Mouse (Mus musculus) small intestine, adult 2 months (tissue): ENCODE measurements around the gene Sorcs1. TPM values are rescaled to one million over a fixed set of nuclear protein-coding genes. Genes with fewer than 3 reads are reported as not detected.

Source experiments
- H3K27ac ChIP-seq: fragments of 200-500 bp; 2 replicates; pipeline ENCODE4 v1.5.1; 2012; ENCODE audit warnings: low read depth, low read length, control low read depth, inconsistent platforms; ENCODE audit not compliant: insufficient read depth
- H3K27me3 ChIP-seq: fragments of 200-500 bp; 2 replicates; pipeline ENCODE4 v1.6.1; 2012; ENCODE audit warnings: mild to moderate bottlenecking, moderate library complexity, low read length, inconsistent platforms; ENCODE audit not compliant: control insufficient read depth, insufficient read depth
- H3K36me3 ChIP-seq: fragments of 200-500 bp; 2 replicates; pipeline ENCODE4 v1.6.1; 2012; ENCODE audit warnings: mild to moderate bottlenecking, low read length, control low read depth, inconsistent platforms; ENCODE audit not compliant: control insufficient read depth, insufficient read depth
- H3K4me1 ChIP-seq: fragments of 200-500 bp; 2 replicates; pipeline ENCODE4 v1.6.1; 2012; ENCODE audit warnings: low read length, inconsistent platforms, mixed read lengths; ENCODE audit not compliant: control insufficient read depth, insufficient read depth, insufficient read length
- H3K4me3 ChIP-seq: fragments of 200-500 bp; 2 replicates; pipeline ENCODE4 v1.5.1; 2012; ENCODE audit warnings: low read depth, mild to moderate bottlenecking, control low read depth, inconsistent platforms, low read length, moderate library complexity
- CTCF ChIP-seq: fragments of 200-500 bp; IDR thresholded peaks from 2 replicates; pipeline ENCODE4 v1.5.1; 2012; ENCODE audit warnings: low read depth, mild to moderate bottlenecking, control low read depth, inconsistent platforms, low read length, moderate library complexity, mixed read lengths; ENCODE audit not compliant: insufficient replicate concordance, insufficient read length; ENCODE audit errors: extremely low read depth
- POLR2A ChIP-seq: fragments of 200-500 bp; IDR thresholded peaks from 2 replicates; pipeline ENCODE4 v1.6.1; 2012; ENCODE audit warnings: low read depth, mild to moderate bottlenecking, control low read depth, inconsistent platforms, low read length, moderate library complexity
- WGBS: fragments of 180-500 bp; shearing (Covaris S2); methylation state at CpG from one replicate; pipeline ENCODE4 v1.1.7; 2018; 5-methylcytosine and 5-hydroxymethylcytosine counted together
- polyA plus RNA-seq: library from polyadenylated mRNA; depleted of rRNA; stranded (reverse); fragments of >200 nt; gene quantifications from 2 replicates; pipeline ENCODE4 v1.2.3, GENCODE M21; 2012; rRNA removed

Sorcs1 gene
- polyA plus RNA-seq = 0.08 TPM in 2 replicates

- Histone ChIP-seq H3K27me3 (peaks cover 2% of the 10 kb centered on the region; the same call in 1 of the 2 replicates), H3K27ac (no peak within 1 kb of the TSS), H3K36me3 (no peaks in the 10 kb centered on the region), H3K4me1 (0 out of 2 replicates have a peak, but pooled peaks cover 2% of the 10 kb centered on the region), H3K4me3 (peak within 1 kb of the TSS; percentile 42)
- 2% methylated on average over 98 of the region's 102 CpGs for WGBS
- no peak for TF ChIP-seq CTCF
- no peak for TF ChIP-seq POLR2A
These were observed at the start of gene Sorcs1 for GRCm38 (mm10) chr19:50677903-50678896. TSS of gene Sorcs1 (minus strand) at chr19:50678646.

GRCm38 (mm10) chr19:50683277-50683676 is 4.8 kb upstream of the Sorcs1 start:
- Histone ChIP-seq H3K27ac (no peak overlapping the region), H3K4me3 (no peak overlapping the region), H3K4me1 (0 out of 2 replicates have a peak, but pooled peaks cover 1% of the 10 kb centered on the region), H3K36me3 (no peaks in the 10 kb centered on the region), H3K27me3 (peaks cover 2% of the 10 kb centered on the region; the same call in 1 of the 2 replicates)
- TF ChIP-seq CTCF (no peak), POLR2A (no peak)
- 32% methylated on average over 2 of the region's 2 CpGs for WGBS

GRCm38 (mm10) chr19:50678946-50679345 is 500 bp upstream of the Sorcs1 start:
- 9% methylated on average over 2 of the region's 2 CpGs for WGBS
- Histone ChIP-seq H3K4me3 (peak overlapping the region; percentile 42; the same call in 1 of the 2 replicates), H3K4me1 (0 out of 2 replicates have a peak, but pooled peaks cover 2% of the 10 kb centered on the region), H3K27me3 (peaks cover 2% of the 10 kb centered on the region; the same call in 1 of the 2 replicates), H3K27ac (no peak overlapping the region), H3K36me3 (no peaks in the 10 kb centered on the region)
- TF ChIP-seq CTCF = no peak
- TF ChIP-seq POLR2A = no peak

- H3K36me3 ChIP-seq = no peaks in the 10 kb centered on the region
- 0 out of 2 replicates have a peak, but pooled peaks cover 2% of the 10 kb centered on the region for H3K4me1 ChIP-seq
- WGBS = 46% methylated on average over 19 of the region's 19 CpGs
- H3K27ac ChIP-seq = no peak overlapping the region
- TF ChIP-seq POLR2A (no peak), CTCF (no peak)
- H3K4me3 ChIP-seq = no peak overlapping the region
- H3K27me3 ChIP-seq = peaks cover 2% of the 10 kb centered on the region; the same call in 1 of the 2 replicates
These were observed 1.6 kb downstream of the Sorcs1 start for GRCm38 (mm10) chr19:50676578-50677524.

- Histone ChIP-seq H3K4me3 (no peak overlapping the region), H3K36me3 (no peaks in the 10 kb centered on the region), H3K4me1 (0 out of 2 replicates have a peak, but pooled peaks cover 2% of the 10 kb centered on the region), H3K27me3 (peaks cover 2% of the 10 kb centered on the region; the same call in 1 of the 2 replicates), H3K27ac (no peak overlapping the region)
- TF ChIP-seq CTCF = no peak
- TF ChIP-seq POLR2A = no peak
- 69% methylated on average over 5 of the region's 5 CpGs for WGBS
These were observed 3.5 kb downstream of the Sorcs1 start for GRCm38 (mm10) chr19:50674921-50675320.

- TF ChIP-seq CTCF = no peak
- no peak for TF ChIP-seq POLR2A
- no peak overlapping the region for H3K4me3 ChIP-seq
- WGBS = 80% methylated on average over 8 of the region's 8 CpGs
These were observed 10.9 kb downstream of the Sorcs1 start for GRCm38 (mm10) chr19:50667516-50667915.

More at GRCm38 (mm10) chr19:50667516-50667915, 10.9 kb downstream of the Sorcs1 start:
- Histone ChIP-seq H3K4me1 (no peaks in the 10 kb centered on the region), H3K36me3 (no peaks in the 10 kb centered on the region), H3K27me3 (no peaks in the 10 kb centered on the region), H3K27ac (no peak overlapping the region)
